Mouse (Mus musculus) megakaryocyte-erythroid progenitor cell, adult 5-6 weeks (primary cell): ENCODE results near the gene Snx33. TPM values are rescaled to one million over a fixed set of nuclear protein-coding genes. Genes with fewer than 3 reads are reported as not detected.

Experiments used
- ATAC-seq: replicated peaks from 2 replicates; pipeline ENCODE4 v1.8.0; 2016; ENCODE audit warnings: mild to moderate bottlenecking, inconsistent platforms; ENCODE audit not compliant: severe bottlenecking, poor library complexity, low FRiP score, low TSS enrichment
- total RNA-seq, 2 experiments: library from RNA; stranded (forward) in 1 of 2; stranded (reverse) in 1 of 2; fragments of 200-1000, 215-1000 nt in 1 of 2; fragments of >200 nt in 1 of 2; fragmentation: Nextera tagmentation in 1 of 2; gene quantifications; 2 replicates each; pipeline ENCODE4 v1.2.3; 2014 to 2017

Gene Snx33
- total RNA-seq, 2 experiments from 2014 or later = 2.3 to 3.4 TPM

GRCm38 (mm10) chr9:56872105-56872903 lies 55.9 kb downstream of the Snx33 start:
- ATAC-seq = no peak

DNA sequence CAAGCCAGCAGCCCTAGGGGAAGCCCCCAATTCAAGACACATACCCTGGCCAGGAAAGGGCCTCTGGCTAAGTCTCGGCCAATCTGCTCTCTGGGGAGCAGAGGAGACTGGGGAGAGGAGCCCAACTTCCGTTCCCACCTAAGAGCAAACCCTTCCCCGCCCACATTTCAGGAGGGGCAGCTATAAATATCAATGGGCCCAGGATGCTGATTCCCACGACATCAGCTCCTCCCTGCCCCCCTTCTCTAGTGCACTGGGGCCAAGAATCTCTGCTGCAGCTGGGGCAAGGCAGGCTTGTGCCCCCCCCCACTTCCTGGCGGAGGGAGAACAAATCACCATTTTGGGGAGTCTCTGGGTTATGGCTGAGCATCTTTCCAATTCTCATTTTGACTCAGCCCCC lies 57.0 kb downstream of the Snx33 start:
- ATAC-seq = no peak

GRCm38 (mm10) chr9:56870778-56871177 lies 57.4 kb downstream of the Snx33 start:
- ATAC-seq = no peak

DNA sequence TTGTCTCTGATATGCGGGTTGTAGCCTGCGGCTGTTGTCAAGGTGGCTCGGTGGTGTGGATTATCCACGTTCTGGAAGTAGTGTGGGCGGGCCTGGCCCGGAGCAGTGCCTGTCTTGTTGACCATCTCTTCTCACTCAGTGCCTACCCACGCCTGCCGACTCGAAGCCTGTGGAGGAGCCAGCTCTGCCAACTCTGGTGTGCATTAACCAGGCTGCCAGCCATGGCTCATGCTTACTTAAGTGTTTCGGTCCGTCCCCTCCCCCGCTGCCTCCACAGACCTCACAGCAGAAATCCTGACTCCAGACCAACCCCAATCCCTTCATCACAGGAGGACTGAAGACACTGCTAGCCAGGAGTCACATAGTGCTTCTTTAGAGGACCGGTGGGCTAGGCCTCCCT lies 58.6 kb downstream of the Snx33 start:
- no peak for ATAC-seq

- no peak for ATAC-seq
Observed at GRCm38 (mm10) chr9:56868292-56868691, 59.9 kb downstream of the Snx33 start.

Other genes starting within 250 kb of the Snx33 start
- gene Lingo1, start 131.9 kb downstream of the Snx33 start, total RNA-seq (2014; fragmentation: Nextera tagmentation) = not detected in 2 replicates
- not detected in 2 replicates for gene Lingo1, start 131.9 kb downstream of the Snx33 start, total RNA-seq (2017)
- gene Odf3l1, start 63.7 kb downstream of the Snx33 start, total RNA-seq (2014; fragmentation: Nextera tagmentation) = not detected in 2 replicates
- gene Odf3l1, start 63.7 kb downstream of the Snx33 start, total RNA-seq (2017) = not detected in 2 replicates
- gene Cspg4, start 63.3 kb downstream of the Snx33 start, total RNA-seq (2014; fragmentation: Nextera tagmentation) = not detected in 2 replicates
- not detected in 2 replicates for gene Cspg4, start 63.3 kb downstream of the Snx33 start, total RNA-seq (2017)
- 118 and 148 TPM in 2 replicates for gene Imp3, start 9.1 kb upstream of the Snx33 start, total RNA-seq (2014; fragmentation: Nextera tagmentation)
- gene Imp3, start 9.1 kb upstream of the Snx33 start, total RNA-seq (2017) = 108 and 128 TPM in 2 replicates
- 20.2 and 20.5 TPM in 2 replicates for gene Snupn, start 22.5 kb upstream of the Snx33 start, total RNA-seq (2014; fragmentation: Nextera tagmentation)
- gene Snupn, start 22.5 kb upstream of the Snx33 start, total RNA-seq (2017) = 10.3 and 15.5 TPM in 2 replicates
- gene Ptpn9, start 66.6 kb upstream of the Snx33 start, total RNA-seq (2014; fragmentation: Nextera tagmentation) = 7.2 and 9.2 TPM in 2 replicates
- gene Ptpn9, start 66.6 kb upstream of the Snx33 start, total RNA-seq (2017) = 8.2 and 8.4 TPM in 2 replicates
- gene Sin3a, start 143.7 kb upstream of the Snx33 start, total RNA-seq (2014; fragmentation: Nextera tagmentation) = 65.6 and 111 TPM in 2 replicates
- 108 and 111 TPM in 2 replicates for gene Sin3a, start 143.7 kb upstream of the Snx33 start, total RNA-seq (2017)
- 83.6 and 95.2 TPM in 2 replicates for gene Man2c1, start 202.3 kb upstream of the Snx33 start, total RNA-seq (2014; fragmentation: Nextera tagmentation)
- 38.8 and 64.8 TPM in 2 replicates for gene Man2c1, start 202.3 kb upstream of the Snx33 start, total RNA-seq (2017)
- 12.2 and 12.5 TPM in 2 replicates for gene Neil1, start 219.9 kb upstream of the Snx33 start, total RNA-seq (2014; fragmentation: Nextera tagmentation)
- 2.8 and 3.5 TPM in 2 replicates for gene Neil1, start 219.9 kb upstream of the Snx33 start, total RNA-seq (2017)
- gene Commd4, start 230.0 kb upstream of the Snx33 start, total RNA-seq (2014; fragmentation: Nextera tagmentation) = 103 and 234 TPM in 2 replicates
- gene Commd4, start 230.0 kb upstream of the Snx33 start, total RNA-seq (2017) = 159 and 165 TPM in 2 replicates